Mouse (Mus musculus): ENCODE data around the gene Hacd4. TPM values are rescaled to one million over a fixed set of nuclear protein-coding genes. Genes with fewer than 3 reads are reported as not detected.
A peak's percentile ranks its signal among the peaks of the same experiment; 100 is the strongest.

Gene Hacd4
- polyA plus RNA-seq (2015; fragmentation: Nextera tagmentation; extraction: Ambion mirVana) = 8.5 and 9.2 TPM in 2 replicates

GRCm38 (mm10) chr4:88438326-88438989 is at the start of gene Hacd4:
TSS of gene Hacd4 (minus strand) at chr4:88438928.
- ATAC-seq (ENCODE audit: low FRiP score, low TSS enrichment) (peak; percentile 87), DNase-seq (ENCODE audit: low spot score) (peak; percentile 75)
- H3K4me2 ChIP-seq (replicated peaks; ENCODE audit: low read depth) = peak within 1 kb of the TSS; percentile 68
- H3K27ac ChIP-seq (replicated peaks) = 0 out of 2 replicates have a peak within 1 kb of the TSS, but pooled peaks have one; percentile 36
- peaks cover 8% of the 10 kb centered on the region; the same call in 1 of the 2 replicates for H3K4me1 ChIP-seq (replicated peaks; ENCODE audit: control insufficient read depth, insufficient read depth)
- H3K4me3 ChIP-seq (ENCODE audit: low read depth, low read length) = peak within 1 kb of the TSS; percentile 43
- H3K27me3 ChIP-seq (ENCODE audit: control insufficient read depth, insufficient read depth, low read length) = no peaks in the 10 kb centered on the region
- WGBS = 3% methylated on average over 14 of the region's 14 CpGs
- TF ChIP-seq CTCF (IDR thresholded peaks at IDR 0.05; ENCODE audit: low read depth) (no peak), EP300 (optimal IDR thresholded peaks at IDR 0.05) (no peak)
- H3K9ac ChIP-seq (ENCODE audit: low read length) = peak within 1 kb of the TSS; percentile 63
- H3K9me3 ChIP-seq (ENCODE audit: control insufficient read depth, low read length) = no peaks in the 10 kb centered on the region
- H3K36me3 ChIP-seq (ENCODE audit: control insufficient read depth, insufficient read depth, low read length) = no peaks in the 10 kb centered on the region

GRCm38 (mm10) chr4:88488107-88488506 is 49.4 kb upstream of the Hacd4 start:
- H3K36me3 ChIP-seq (ENCODE audit: control insufficient read depth, insufficient read depth, low read length) = no peaks in the 10 kb centered on the region
- no peaks in the 10 kb centered on the region for H3K27me3 ChIP-seq (ENCODE audit: control insufficient read depth, insufficient read depth, low read length)
- no peaks in the 10 kb centered on the region for H3K4me1 ChIP-seq (replicated peaks; ENCODE audit: control insufficient read depth, insufficient read depth)
- 60% methylated on average over 3 of the region's 3 CpGs for WGBS
- DNase-seq (ENCODE audit: low spot score) = no peak
- ATAC-seq (ENCODE audit: low FRiP score, low TSS enrichment) = no peak
- no peak overlapping the region for H3K27ac ChIP-seq (replicated peaks)
- no peak overlapping the region for H3K4me2 ChIP-seq (replicated peaks; ENCODE audit: low read depth)
- no peak overlapping the region for H3K4me3 ChIP-seq (ENCODE audit: low read depth, low read length)
- H3K9me3 ChIP-seq (ENCODE audit: control insufficient read depth, low read length) = no peaks in the 10 kb centered on the region
- no peak for TF ChIP-seq CTCF (IDR thresholded peaks at IDR 0.05; ENCODE audit: low read depth)
- no peak for TF ChIP-seq EP300 (optimal IDR thresholded peaks at IDR 0.05)
- H3K9ac ChIP-seq (ENCODE audit: low read length) = no peak overlapping the region

GRCm38 (mm10) chr4:88480130-88480529 is 41.4 kb upstream of the Hacd4 start:
- H3K27me3 ChIP-seq (ENCODE audit: control insufficient read depth, insufficient read depth, low read length) = no peaks in the 10 kb centered on the region
- no peak overlapping the region for H3K4me2 ChIP-seq (replicated peaks; ENCODE audit: low read depth)
- H3K36me3 ChIP-seq (ENCODE audit: control insufficient read depth, insufficient read depth, low read length) = no peaks in the 10 kb centered on the region
- 62% methylated on average over 6 of the region's 6 CpGs for WGBS
- no peaks in the 10 kb centered on the region for H3K4me1 ChIP-seq (replicated peaks; ENCODE audit: control insufficient read depth, insufficient read depth)
- H3K9me3 ChIP-seq (ENCODE audit: control insufficient read depth, low read length) = no peaks in the 10 kb centered on the region
- ATAC-seq (ENCODE audit: low FRiP score, low TSS enrichment) = no peak
- DNase-seq (ENCODE audit: low spot score) = no peak
- no peak overlapping the region for H3K27ac ChIP-seq (replicated peaks)
- H3K4me3 ChIP-seq (ENCODE audit: low read depth, low read length) = no peak overlapping the region
- TF ChIP-seq CTCF (IDR thresholded peaks at IDR 0.05; ENCODE audit: low read depth) (no peak), EP300 (optimal IDR thresholded peaks at IDR 0.05) (no peak)
- H3K9ac ChIP-seq (ENCODE audit: low read length) = no peak overlapping the region

GRCm38 (mm10) chr4:88478809-88479186 is 40.1 kb upstream of the Hacd4 start:
- no peak overlapping the region for H3K4me3 ChIP-seq (ENCODE audit: low read depth, low read length)
- no peak for DNase-seq (ENCODE audit: low spot score)
- H3K27ac ChIP-seq (replicated peaks) = no peak overlapping the region
- H3K4me2 ChIP-seq (replicated peaks; ENCODE audit: low read depth) = no peak overlapping the region
- no peaks in the 10 kb centered on the region for H3K27me3 ChIP-seq (ENCODE audit: control insufficient read depth, insufficient read depth, low read length)
- no peak for ATAC-seq (ENCODE audit: low FRiP score, low TSS enrichment)
- whole genome bisulfite sequencing = 44% methylated on average over 9 of the region's 9 CpGs
- H3K9ac ChIP-seq (ENCODE audit: low read length) = no peak overlapping the region
- no peaks in the 10 kb centered on the region for H3K36me3 ChIP-seq (ENCODE audit: control insufficient read depth, insufficient read depth, low read length)
- H3K4me1 ChIP-seq (replicated peaks; ENCODE audit: control insufficient read depth, insufficient read depth) = no peaks in the 10 kb centered on the region
- H3K9me3 ChIP-seq (ENCODE audit: control insufficient read depth, low read length) = no peaks in the 10 kb centered on the region
- no peak for TF ChIP-seq CTCF (IDR thresholded peaks at IDR 0.05; ENCODE audit: low read depth)
- no peak for TF ChIP-seq EP300 (optimal IDR thresholded peaks at IDR 0.05)

- Histone ChIP-seq H3K4me2 (replicated peaks; ENCODE audit: low read depth) (no peak overlapping the region), H3K27ac (replicated peaks) (no peak overlapping the region), H3K4me3 (ENCODE audit: low read depth, low read length) (no peak overlapping the region), H3K36me3 (ENCODE audit: control insufficient read depth, insufficient read depth, low read length) (no peaks in the 10 kb centered on the region), H3K4me1 (replicated peaks; ENCODE audit: control insufficient read depth, insufficient read depth) (no peaks in the 10 kb centered on the region), H3K9me3 (ENCODE audit: control insufficient read depth, low read length) (no peaks in the 10 kb centered on the region), H3K9ac (ENCODE audit: low read length) (no peak overlapping the region), H3K27me3 (ENCODE audit: control insufficient read depth, insufficient read depth, low read length) (no peaks in the 10 kb centered on the region)
- ATAC-seq (ENCODE audit: low FRiP score, low TSS enrichment) (no peak), DNase-seq (ENCODE audit: low spot score) (no peak)
- TF ChIP-seq EP300 (optimal IDR thresholded peaks at IDR 0.05) = no peak
- TF ChIP-seq CTCF (IDR thresholded peaks at IDR 0.05; ENCODE audit: low read depth) = no peak
- WGBS = 51% methylated on average over 4 of the region's 4 CpGs
These were observed 39.6 kb upstream of the Hacd4 start for GRCm38 (mm10) chr4:88478177-88478808.

Data from stomach, postnatal 0 days (tissue).